Mouse (Mus musculus): ENCODE measurements around the gene Pno1.

- TF ChIP-seq CTCF (IDR thresholded peaks at IDR 0.05; ENCODE audit: low read depth) (peak; percentile 15; the same call in 1 of the 2 replicates), EP300 (IDR thresholded peaks at IDR 0.05; ENCODE audit: low read depth) (no peak)
These were observed 19.1 kb downstream of the Pno1 start for GRCm38 (mm10) chr11:17192151-17192844.

All from heart, postnatal 0 days (tissue).